Mouse (Mus musculus) ES-Bruce4 (cell line): Measurements from ENCODE around the gene Rpl34. TPM values are rescaled to one million over a fixed set of nuclear protein-coding genes. Genes with fewer than 3 reads are reported as not detected.

ENCODE experiments used
- H3K27ac ChIP-seq: 2 replicates; pipeline ENCODE4 v1.5.1; 2012; ENCODE audit warnings: low read length, inconsistent platforms; ENCODE audit not compliant: insufficient read depth
- H3K27me3 ChIP-seq: 2 replicates; pipeline ENCODE4 v1.6.1; 2012; ENCODE audit warnings: mild to moderate bottlenecking, low read length, inconsistent platforms; ENCODE audit not compliant: control insufficient read depth, poor library complexity, insufficient read depth, severe bottlenecking
- H3K36me3 ChIP-seq: 2 replicates; pipeline ENCODE4 v1.6.1; 2012; ENCODE audit warnings: inconsistent platforms, mild to moderate bottlenecking, low read length, moderate library complexity; ENCODE audit not compliant: control insufficient read depth, poor library complexity, insufficient read depth, severe bottlenecking
- H3K4me1 ChIP-seq: one replicate; pipeline ENCODE4 v1.8.1; 2011; ENCODE audit warnings: low read length; ENCODE audit not compliant: control insufficient read depth, insufficient read depth
- H3K4me3 ChIP-seq: 2 replicates; pipeline ENCODE4 v1.5.1; 2011; ENCODE audit warnings: low read depth, mild to moderate bottlenecking, low read length
- H3K9ac ChIP-seq: 2 replicates; pipeline ENCODE4 v1.6.1; 2012; ENCODE audit warnings: low read depth, mild to moderate bottlenecking, inconsistent platforms; ENCODE audit not compliant: poor library complexity, severe bottlenecking
- H3K9me3 ChIP-seq: replicated peaks from 2 replicates; pipeline ENCODE4 v1.6.1; 2012; ENCODE audit warnings: mild to moderate bottlenecking, low read length, inconsistent platforms; ENCODE audit not compliant: control insufficient read depth, poor library complexity, insufficient read depth, severe bottlenecking
- CTCF ChIP-seq: IDR thresholded peaks from one replicate; pipeline ENCODE4 v1.8.1; 2011; ENCODE audit warnings: low read depth, low read length
- EP300 ChIP-seq: IDR thresholded peaks from 2 replicates; pipeline ENCODE4 v1.6.1; 2011; ENCODE audit warnings: low read depth, low read length; ENCODE audit not compliant: insufficient read depth
- POLR2A ChIP-seq: IDR thresholded peaks from one replicate; pipeline ENCODE4 v1.8.1; 2011; ENCODE audit warnings: low read length; ENCODE audit not compliant: insufficient read depth
- polyA plus RNA-seq: library from polyadenylated mRNA; stranded (reverse); fragments of >200 nt; gene quantifications from 2 replicates; pipeline ENCODE4 v1.2.4, GENCODE M21; 2011; ENCODE audit warnings: low read depth; ENCODE audit not compliant: missing spikeins, insufficient read depth, insufficient read length

Gene Rpl34
- polyA plus RNA-seq, 1 experiment = 1,289 TPM

DNA sequence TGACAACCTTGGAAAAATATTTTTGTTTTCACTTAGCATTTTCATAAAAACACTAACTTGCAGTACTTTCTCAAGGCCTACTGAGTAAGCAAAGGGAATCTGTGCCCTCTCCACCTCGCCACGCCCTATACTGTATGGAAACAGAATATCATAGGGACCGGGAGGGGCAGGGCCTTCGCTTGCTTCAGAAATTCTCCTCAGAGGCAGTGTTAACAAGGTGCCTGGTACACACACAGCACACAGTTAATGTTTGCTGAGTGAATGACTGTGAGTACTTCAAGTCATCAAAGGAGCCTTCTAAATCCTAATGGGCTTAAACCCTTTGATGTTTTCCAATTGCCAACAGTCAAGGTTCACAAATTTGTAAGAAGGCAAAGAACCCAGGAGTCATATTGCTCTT, 11.3 kb downstream of the Rpl34 start:
- TF ChIP-seq EP300 (no peak), POLR2A (no peak), CTCF (no peak)
- Histone ChIP-seq H3K27ac (no peak overlapping the region), H3K4me1 (no peaks in the 10 kb centered on the region), H3K9ac (no peak overlapping the region), H3K27me3 (no peaks in the 10 kb centered on the region), H3K4me3 (no peak overlapping the region), H3K9me3 (no peaks in the 10 kb centered on the region), H3K36me3 (no peaks in the 10 kb centered on the region)

DNA sequence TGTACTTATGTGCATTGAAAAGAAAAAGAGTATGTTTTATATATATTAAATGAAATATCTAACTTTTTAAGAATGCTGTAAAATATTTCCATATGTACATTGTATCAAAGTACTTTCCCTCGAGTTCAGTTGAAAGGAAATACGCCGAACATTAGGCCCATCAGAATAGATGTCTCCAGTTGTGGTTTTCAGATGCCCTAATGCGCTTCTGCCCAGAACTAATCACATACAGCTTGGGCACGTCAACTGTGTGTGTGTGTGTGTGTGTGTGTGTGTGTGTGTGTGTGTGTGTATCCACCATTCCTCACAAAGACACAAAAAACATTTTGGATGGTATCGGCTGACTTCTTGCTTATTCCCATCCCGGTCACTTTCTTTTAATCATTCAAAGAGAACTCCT, 13.6 kb downstream of the Rpl34 start:
- Histone ChIP-seq H3K4me1 (no peaks in the 10 kb centered on the region), H3K27ac (no peak overlapping the region), H3K4me3 (no peak overlapping the region), H3K9ac (no peak overlapping the region), H3K27me3 (no peaks in the 10 kb centered on the region), H3K36me3 (no peaks in the 10 kb centered on the region), H3K9me3 (no peaks in the 10 kb centered on the region)
- TF ChIP-seq POLR2A = no peak

DNA sequence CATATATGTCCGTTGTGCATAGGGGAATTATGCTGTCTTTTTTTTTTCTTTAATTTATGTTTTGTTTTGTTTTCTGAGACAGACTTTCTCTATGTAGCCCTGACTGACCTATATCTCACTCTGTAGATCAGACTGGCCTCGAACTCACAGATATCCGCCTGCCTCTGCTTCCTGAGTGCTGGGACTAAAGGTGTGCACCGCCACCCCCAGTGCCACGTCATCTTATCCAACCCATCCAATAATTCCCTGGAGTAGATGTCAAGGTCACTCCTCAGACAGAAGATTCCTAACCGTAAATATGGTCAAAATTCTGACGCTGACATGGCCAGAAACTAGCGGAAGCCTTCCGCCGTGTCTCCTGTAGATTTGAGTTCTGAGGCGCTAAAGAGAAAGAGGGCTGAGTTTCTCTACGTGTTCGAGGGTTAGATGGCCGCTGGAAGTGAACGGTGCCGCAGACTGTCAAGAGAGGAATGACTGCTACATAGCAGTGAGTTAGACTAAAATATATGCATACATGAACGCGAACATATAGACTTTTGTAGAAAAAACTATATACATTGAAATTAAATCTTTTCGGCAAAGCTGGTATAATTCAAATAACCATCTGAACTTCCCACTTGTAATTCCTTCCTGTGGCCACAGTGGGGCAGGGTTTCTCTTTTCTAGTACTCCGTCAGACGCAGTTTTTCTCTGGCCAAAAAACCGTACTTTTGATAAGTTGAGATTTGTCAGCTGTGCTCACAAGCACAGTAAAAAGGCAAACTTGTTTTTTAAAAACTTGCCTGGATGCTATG, 15.2 kb downstream of the Rpl34 start:
- Histone ChIP-seq H3K9me3 (no peaks in the 10 kb centered on the region), H3K36me3 (no peaks in the 10 kb centered on the region), H3K9ac (peak overlapping the region; percentile 30; the same call in 1 of the 2 replicates), H3K4me1 (no peaks in the 10 kb centered on the region), H3K4me3 (peak overlapping the region; percentile 64), H3K27me3 (no peaks in the 10 kb centered on the region), H3K27ac (no peak overlapping the region)
- TF ChIP-seq EP300 (no peak), POLR2A (no peak), CTCF (no peak)

DNA sequence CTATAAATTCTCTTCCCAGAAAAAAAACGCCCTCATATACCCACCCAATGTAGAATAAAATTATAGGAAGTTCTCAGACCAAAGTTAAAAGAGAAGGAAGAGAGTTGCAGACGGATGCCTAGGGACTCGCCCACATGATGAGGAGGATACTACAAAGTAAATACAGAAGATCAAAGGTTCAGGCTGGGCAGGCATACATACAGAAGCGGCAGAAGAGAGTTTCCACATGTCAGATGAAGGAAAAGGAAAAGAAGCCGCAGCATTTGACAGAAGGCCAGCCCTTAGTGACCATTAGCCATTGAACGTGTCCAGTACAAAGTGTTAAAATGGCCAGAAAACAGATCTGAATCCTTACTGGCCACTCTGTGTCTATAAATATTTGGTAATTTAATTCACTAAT, 17.3 kb downstream of the Rpl34 start:
- TF ChIP-seq EP300 (no peak), POLR2A (no peak), CTCF (no peak)
- H3K27ac ChIP-seq = no peak overlapping the region
- no peaks in the 10 kb centered on the region for H3K36me3 ChIP-seq
- peaks cover 1% of the 10 kb centered on the region for H3K4me1 ChIP-seq
- no peak overlapping the region for H3K9ac ChIP-seq
- no peaks in the 10 kb centered on the region for H3K27me3 ChIP-seq
- H3K9me3 ChIP-seq = no peaks in the 10 kb centered on the region
- no peak overlapping the region for H3K4me3 ChIP-seq

DNA sequence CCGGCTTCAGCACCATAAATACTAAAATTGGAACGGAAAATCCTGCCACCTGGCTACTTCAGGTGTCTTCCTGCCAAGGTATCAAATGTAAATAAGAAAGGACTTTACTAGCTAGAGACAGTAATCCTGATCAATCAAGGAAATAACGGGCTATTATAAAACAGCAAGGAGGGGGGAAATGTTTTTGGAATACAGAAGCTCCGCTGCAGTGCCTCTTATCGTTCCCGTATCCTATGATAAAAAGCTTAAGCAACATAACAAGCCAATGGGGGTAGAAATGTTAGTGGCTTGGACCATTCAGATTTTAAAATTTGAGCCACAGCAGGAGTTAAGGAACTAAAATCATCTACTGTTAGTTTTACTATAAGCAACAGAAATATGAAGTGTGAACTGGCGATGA, 20.1 kb downstream of the Rpl34 start:
- 0 out of 2 replicates have a peak overlapping the region, but pooled peaks have one; percentile 45 for H3K9ac ChIP-seq
- TF ChIP-seq POLR2A = no peak
- TF ChIP-seq EP300 = no peak
- no peak for TF ChIP-seq CTCF

DNA sequence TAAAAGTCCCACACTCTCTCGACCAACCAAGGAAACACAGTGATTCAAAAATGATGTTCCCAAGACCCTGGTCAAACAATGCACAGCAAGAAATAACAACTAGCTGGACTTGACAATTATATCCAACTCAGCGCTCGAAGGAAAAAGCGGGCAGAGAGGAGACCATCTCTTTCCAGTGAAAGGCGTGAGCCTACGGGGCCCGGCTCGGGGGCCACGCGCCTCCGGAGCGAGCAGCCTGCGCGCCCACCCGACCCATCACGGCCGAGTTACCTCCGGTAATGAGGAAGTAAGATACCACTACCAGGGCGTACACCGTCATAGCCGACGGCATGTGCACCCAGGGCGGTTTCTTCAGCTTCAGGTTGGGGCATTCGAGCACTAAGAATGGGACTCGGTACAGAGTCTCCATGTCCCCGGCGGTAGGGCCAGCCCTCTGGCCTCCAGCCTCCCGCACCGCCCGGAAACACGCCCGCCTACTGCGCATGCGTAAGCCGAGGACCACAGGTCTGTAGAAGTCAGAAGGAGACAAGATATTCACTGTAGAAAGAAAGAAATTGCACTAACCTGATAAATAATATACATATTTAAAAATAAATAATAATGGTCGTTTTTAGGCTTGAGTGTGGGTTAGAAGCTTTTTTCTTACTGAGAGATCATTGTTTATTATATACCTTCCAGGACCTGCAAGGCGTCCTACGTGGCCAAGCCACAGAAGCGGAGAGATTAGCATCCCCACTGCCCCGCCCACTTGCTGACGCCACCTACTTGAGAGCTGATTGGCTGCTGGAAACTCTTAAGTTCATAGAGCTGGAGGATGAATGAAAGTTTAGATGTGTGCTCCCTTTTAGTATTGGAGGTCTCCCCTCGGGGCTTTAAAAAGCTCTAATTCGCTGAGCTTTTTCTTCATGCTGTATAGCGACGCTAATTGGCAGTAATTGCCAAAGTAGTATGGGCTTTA, 21.0 kb downstream of the Rpl34 start, which contains the start of gene Ostc:
TSS of gene Ostc (minus strand) at position 478 of the 958 bp plus-strand sequence.
- H3K9ac ChIP-seq = peak within 1 kb of the TSS; percentile 94

More for the DNA sequence above, 20.1 kb downstream of the Rpl34 start:
- no peaks in the 10 kb centered on the region for H3K27me3 ChIP-seq
- no peak overlapping the region for H3K4me3 ChIP-seq
- no peaks in the 10 kb centered on the region for H3K9me3 ChIP-seq
- no peak overlapping the region for H3K27ac ChIP-seq
- H3K4me1 ChIP-seq = peaks cover 5% of the 10 kb centered on the region
- peaks cover 6% of the 10 kb centered on the region for H3K36me3 ChIP-seq

More for the DNA sequence above, 21.0 kb downstream of the Rpl34 start, which contains the start of gene Ostc:
- peaks cover 5% of the 10 kb centered on the region for H3K4me1 ChIP-seq
- no peaks in the 10 kb centered on the region for H3K27me3 ChIP-seq
- TF ChIP-seq EP300 = 0 out of 2 replicates have a peak, but pooled peaks have one; percentile 19
- peak; percentile 92 for TF ChIP-seq POLR2A
- no peak for TF ChIP-seq CTCF
- H3K4me3 ChIP-seq = peak within 1 kb of the TSS; percentile 93
- peaks cover 10% of the 10 kb centered on the region for H3K36me3 ChIP-seq
- no peaks in the 10 kb centered on the region for H3K9me3 ChIP-seq
- H3K27ac ChIP-seq = no peak within 1 kb of the TSS
